Mouse (Mus musculus) liver, embryonic 16.5 days (tissue): ENCODE data around the gene Tmem30b. TPM values are rescaled to one million over a fixed set of nuclear protein-coding genes. Genes with fewer than 3 reads are reported as not detected.
"Not testable (repeated sequence)": the region's sequence is repeated elsewhere in the genome, so short reads cannot be mapped to it uniquely, and the experiment has no call there.

Experiments
- ATAC-seq: fragments of 200-750 bp; cut with Nextera tagmentation; 2 replicates; pipeline ENCODE4 v1.8.0; 2017; ENCODE audit warnings: low read depth, mild to moderate bottlenecking, moderate number of reproducible peaks, moderate library complexity
- H3K27ac ChIP-seq: fragments of 300-500 bp; sonication (generic); 2 replicates; pipeline ENCODE4 v1.5.1; 2014; ENCODE audit warnings: mild to moderate bottlenecking, low read length
- H3K27me3 ChIP-seq: fragments of 300-500 bp; sonication (generic); 2 replicates; pipeline ENCODE4 v1.6.1; 2014; ENCODE audit warnings: low read depth, low read length, mixed read lengths; ENCODE audit not compliant: control insufficient read depth, insufficient read depth
- H3K36me3 ChIP-seq: fragments of 300-500 bp; sonication (generic); 2 replicates; pipeline ENCODE4 v1.6.1; 2014; ENCODE audit warnings: mild to moderate bottlenecking; ENCODE audit not compliant: control insufficient read depth, insufficient read depth
- H3K4me1 ChIP-seq: fragments of 300-500 bp; sonication (generic); 2 replicates; pipeline ENCODE4 v1.6.1; 2014; ENCODE audit warnings: low read depth, low read length, mixed read lengths; ENCODE audit not compliant: control insufficient read depth
- H3K4me2 ChIP-seq: fragments of 300-500 bp; sonication (generic); 2 replicates; pipeline ENCODE4 v1.6.1; 2014; ENCODE audit warnings: low read depth, low read length, mixed read lengths
- H3K4me3 ChIP-seq: fragments of 300-500 bp; sonication (generic); 2 replicates; pipeline ENCODE4 v1.5.1; 2014; ENCODE audit warnings: low read depth, mild to moderate bottlenecking, low read length
- H3K9ac ChIP-seq: fragments of 300-500 bp; sonication (generic); 2 replicates; pipeline ENCODE4 v1.6.1; 2014; ENCODE audit warnings: low read depth, low read length
- H3K9me3 ChIP-seq: fragments of 300-500 bp; sonication (generic); replicated peaks from 2 replicates; pipeline ENCODE4 v1.6.1; 2016; ENCODE audit warnings: low read length; ENCODE audit not compliant: control insufficient read depth
- WGBS: fragments of 180-500 bp; shearing (Covaris S2); extraction: QIAGEN DNeasy Blood & Tissue Kit; methylation state at CpG from one replicate; pipeline ENCODE4 v1.1.7; 2014; ENCODE audit not compliant: insufficient replicate concordance; 5-methylcytosine and 5-hydroxymethylcytosine counted together
- polyA plus RNA-seq: library from polyadenylated mRNA; unstranded; fragments of >200 nt; fragmentation: Nextera tagmentation; extraction: Ambion mirVana; gene quantifications from 2 replicates; pipeline ENCODE4 v1.2.1, GENCODE M21; 2015

Tmem30b gene
- polyA plus RNA-seq, 1 experiment from 2014 or later, result 14.4 TPM

GRCm38 (mm10) chr12:73529590-73529989 lies 16.6 kb downstream of the Tmem30b start:
- Histone ChIP-seq H3K4me2 (no peak overlapping the region), H3K27ac (no peak overlapping the region), H3K9me3 (no peaks in the 10 kb centered on the region), H3K4me1 (no peaks in the 10 kb centered on the region), H3K36me3 (no peaks in the 10 kb centered on the region), H3K9ac (no peak overlapping the region), H3K4me3 (no peak overlapping the region), H3K27me3 (no peaks in the 10 kb centered on the region)
- no peak for ATAC-seq
- 72% methylated on average over 11 of the region's 11 CpGs for WGBS

GRCm38 (mm10) chr12:73529131-73529530 lies 17.1 kb downstream of the Tmem30b start:
- no peak overlapping the region for H3K27ac ChIP-seq
- H3K36me3 ChIP-seq, result no peaks in the 10 kb centered on the region
- H3K4me1 ChIP-seq, result no peaks in the 10 kb centered on the region
- ATAC-seq, result no peak
- H3K9me3 ChIP-seq, result no peaks in the 10 kb centered on the region
- H3K27me3 ChIP-seq, result no peaks in the 10 kb centered on the region
- H3K4me3 ChIP-seq, result no peak overlapping the region
- WGBS, result 73% methylated on average over 9 of the region's 9 CpGs
- no peak overlapping the region for H3K4me2 ChIP-seq
- no peak overlapping the region for H3K9ac ChIP-seq

GRCm38 (mm10) chr12:73528142-73528541 lies 18.1 kb downstream of the Tmem30b start:
- not testable (repeated sequence) for H3K27ac ChIP-seq, H3K9me3 ChIP-seq, H3K27me3 ChIP-seq, H3K4me1 ChIP-seq, H3K36me3 ChIP-seq, H3K4me2 ChIP-seq, H3K4me3 ChIP-seq, H3K9ac ChIP-seq, ATAC-seq
- 88% methylated on average over 1 of the region's 1 CpGs for WGBS

- no peaks in the 10 kb centered on the region for H3K36me3 ChIP-seq
- ATAC-seq, result no peak
- no peaks in the 10 kb centered on the region for H3K9me3 ChIP-seq
- WGBS, result 61% methylated on average over 8 of the region's 8 CpGs
- no peak overlapping the region for H3K4me3 ChIP-seq
- no peak overlapping the region for H3K4me2 ChIP-seq
- H3K27me3 ChIP-seq, result no peaks in the 10 kb centered on the region
- no peak overlapping the region for H3K27ac ChIP-seq
- H3K9ac ChIP-seq, result no peak overlapping the region
- no peaks in the 10 kb centered on the region for H3K4me1 ChIP-seq
These were observed 20.8 kb downstream of the Tmem30b start for GRCm38 (mm10) chr12:73525254-73525885.

GRCm38 (mm10) chr12:73523066-73523465 lies 23.1 kb downstream of the Tmem30b start:
- ATAC-seq, result no peak
- no peak overlapping the region for H3K4me3 ChIP-seq
- H3K4me2 ChIP-seq, result no peak overlapping the region
- no peaks in the 10 kb centered on the region for H3K4me1 ChIP-seq
- WGBS, result 65% methylated on average over 12 of the region's 12 CpGs
- no peaks in the 10 kb centered on the region for H3K36me3 ChIP-seq
- no peaks in the 10 kb centered on the region for H3K9me3 ChIP-seq
- no peak overlapping the region for H3K27ac ChIP-seq
- H3K9ac ChIP-seq, result no peak overlapping the region
- no peaks in the 10 kb centered on the region for H3K27me3 ChIP-seq

- Histone ChIP-seq H3K36me3 (no peaks in the 10 kb centered on the region), H3K4me3 (no peak overlapping the region), H3K27ac (no peak overlapping the region), H3K27me3 (no peaks in the 10 kb centered on the region), H3K4me1 (no peaks in the 10 kb centered on the region), H3K9me3 (no peaks in the 10 kb centered on the region), H3K4me2 (no peak overlapping the region), H3K9ac (no peak overlapping the region)
- 66% methylated on average over 3 of the region's 3 CpGs for WGBS
- ATAC-seq, result no peak
These were observed 24.2 kb downstream of the Tmem30b start for GRCm38 (mm10) chr12:73521944-73522343.

GRCm38 (mm10) chr12:73521238-73521841 lies 24.9 kb downstream of the Tmem30b start:
- ATAC-seq, result no peak
- Histone ChIP-seq H3K36me3 (no peaks in the 10 kb centered on the region), H3K9ac (no peak overlapping the region), H3K4me3 (no peak overlapping the region), H3K9me3 (no peaks in the 10 kb centered on the region), H3K27me3 (no peaks in the 10 kb centered on the region), H3K4me2 (no peak overlapping the region), H3K4me1 (no peaks in the 10 kb centered on the region), H3K27ac (no peak overlapping the region)
- WGBS, result 63% methylated on average over 15 of the region's 15 CpGs

GRCm38 (mm10) chr12:73517768-73518167 lies 28.4 kb downstream of the Tmem30b start:
- Histone ChIP-seq H3K4me2 (no peak overlapping the region), H3K9me3 (no peaks in the 10 kb centered on the region), H3K4me1 (no peaks in the 10 kb centered on the region), H3K36me3 (no peaks in the 10 kb centered on the region), H3K4me3 (no peak overlapping the region), H3K27me3 (no peaks in the 10 kb centered on the region), H3K27ac (no peak overlapping the region), H3K9ac (no peak overlapping the region)
- WGBS, result 69% methylated on average over 12 of the region's 12 CpGs
- ATAC-seq, result no peak

- H3K4me2 ChIP-seq, result 0 out of 2 replicates have a peak overlapping the region, but pooled peaks have one; percentile 20
- 35% methylated on average over 15 of the region's 15 CpGs for WGBS
These were observed 29.0 kb downstream of the Tmem30b start for GRCm38 (mm10) chr12:73517022-73517709.

More at GRCm38 (mm10) chr12:73517022-73517709, 29.0 kb downstream of the Tmem30b start:
- no peak overlapping the region for H3K4me3 ChIP-seq
- ATAC-seq, result no peak
- H3K9me3 ChIP-seq, result no peaks in the 10 kb centered on the region
- no peak overlapping the region for H3K9ac ChIP-seq
- no peaks in the 10 kb centered on the region for H3K27me3 ChIP-seq
- no peaks in the 10 kb centered on the region for H3K36me3 ChIP-seq
- no peaks in the 10 kb centered on the region for H3K4me1 ChIP-seq
- no peak overlapping the region for H3K27ac ChIP-seq
